Mouse (Mus musculus): ENCODE measurements around the gene Cfap43. TPM values are rescaled to one million over a fixed set of nuclear protein-coding genes. Genes with fewer than 3 reads are reported as not detected.

The Cfap43 gene
- polyA plus RNA-seq, 1 experiment from 2014 or later, result 0.10 TPM

DNA sequence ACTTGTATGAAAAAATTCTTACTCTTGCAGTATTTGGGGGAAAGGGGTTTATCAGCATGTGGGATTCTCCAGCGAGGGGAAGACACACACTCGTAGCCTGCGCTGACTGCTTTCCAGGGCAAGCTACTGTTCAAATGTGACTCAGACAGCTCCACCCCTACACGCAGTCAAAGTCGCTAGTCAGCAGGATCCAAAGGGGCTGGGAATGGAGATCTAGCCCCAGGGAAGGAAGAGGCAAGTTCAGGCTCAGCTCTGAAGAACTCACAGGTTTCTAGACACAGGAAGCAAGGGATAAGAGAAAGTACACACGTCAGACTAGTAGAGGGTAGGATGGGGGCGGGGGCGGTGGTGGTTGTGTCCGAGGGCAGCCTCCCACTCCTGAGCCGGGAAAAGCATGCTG, 18.5 kb downstream of the Cfap43 start:
- peaks cover 66% of the 10 kb centered on the region for H3K4me1 ChIP-seq (replicated peaks)
- no peaks in the 10 kb centered on the region for H3K27me3 ChIP-seq (replicated peaks)
- no peak overlapping the region for H3K4me3 ChIP-seq
- ATAC-seq (ENCODE audit: insufficient number of reproducible peaks, low FRiP score), result no peak
- H3K4me2 ChIP-seq, result no peak overlapping the region
- no peak overlapping the region for H3K27ac ChIP-seq (ENCODE audit: poor library complexity, severe bottlenecking)
- H3K9me3 ChIP-seq (replicated peaks), result no peaks in the 10 kb centered on the region
- WGBS, result 76% methylated on average over 10 of the region's 10 CpGs
- H3K36me3 ChIP-seq, result peaks cover 37% of the 10 kb centered on the region
- no peak overlapping the region for H3K9ac ChIP-seq

DNA sequence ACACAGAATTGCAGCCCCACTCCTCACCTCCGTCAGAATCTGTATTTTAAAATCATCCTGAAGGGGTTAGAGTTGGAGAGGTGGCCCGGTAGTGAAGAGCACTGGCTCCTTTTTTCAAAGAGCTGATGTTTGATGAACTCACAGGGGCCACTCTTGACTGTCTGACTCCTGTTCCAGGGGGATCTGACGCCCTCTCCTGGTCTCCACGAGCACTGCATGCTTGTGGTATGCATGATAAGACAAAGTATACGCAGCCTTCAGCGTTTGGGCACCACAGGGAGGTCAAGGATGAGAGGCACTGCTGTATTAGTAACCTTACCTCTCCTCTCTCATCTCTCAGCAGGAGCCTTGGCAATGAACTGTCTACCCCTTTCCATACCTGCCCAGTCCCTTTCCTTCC, 19.1 kb downstream of the Cfap43 start:
- H3K27ac ChIP-seq (ENCODE audit: poor library complexity, severe bottlenecking), result no peak overlapping the region
- no peak overlapping the region for H3K4me2 ChIP-seq
- no peak overlapping the region for H3K4me3 ChIP-seq
- no peak for ATAC-seq (ENCODE audit: insufficient number of reproducible peaks, low FRiP score)
- H3K9me3 ChIP-seq (replicated peaks), result no peaks in the 10 kb centered on the region
- H3K27me3 ChIP-seq (replicated peaks), result no peaks in the 10 kb centered on the region
- H3K9ac ChIP-seq, result no peak overlapping the region
- WGBS, result 65% methylated on average over 6 of the region's 6 CpGs
- H3K36me3 ChIP-seq, result peaks cover 43% of the 10 kb centered on the region
- peaks cover 61% of the 10 kb centered on the region for H3K4me1 ChIP-seq (replicated peaks)

DNA sequence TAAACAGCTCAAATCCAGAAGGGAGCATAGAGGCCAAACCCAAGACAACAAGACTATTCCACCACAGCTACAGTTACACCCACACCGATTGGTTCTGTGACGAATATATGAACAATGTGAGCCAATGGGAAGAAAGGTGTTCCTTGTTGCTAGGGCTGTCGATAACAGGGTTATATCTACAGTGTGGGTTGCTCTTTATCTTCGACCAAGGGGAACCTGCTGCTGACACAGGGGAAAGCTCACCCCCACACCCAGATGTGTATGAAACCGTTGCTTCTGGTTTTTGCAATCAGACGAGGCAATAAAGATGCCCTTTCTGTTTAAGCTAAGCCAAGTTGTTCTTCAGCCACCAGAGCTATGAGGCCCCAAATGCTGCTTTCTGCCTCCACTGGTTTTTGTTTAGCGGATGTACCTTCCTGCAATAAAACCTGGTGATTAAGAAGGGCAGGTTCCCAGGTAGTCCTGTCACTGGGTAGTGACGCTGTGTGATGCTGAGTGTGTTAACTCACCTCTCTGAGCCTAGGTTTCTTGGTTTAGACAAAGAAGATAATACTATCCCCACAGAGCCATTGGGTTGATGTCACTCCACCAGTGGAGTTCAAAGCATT, 20.5 kb downstream of the Cfap43 start:
- H3K4me2 ChIP-seq, result no peak overlapping the region
- H3K4me3 ChIP-seq, result no peak overlapping the region
- H3K9ac ChIP-seq, result no peak overlapping the region
- no peaks in the 10 kb centered on the region for H3K9me3 ChIP-seq (replicated peaks)
- H3K4me1 ChIP-seq (replicated peaks), result peaks cover 50% of the 10 kb centered on the region
- no peak overlapping the region for H3K27ac ChIP-seq (ENCODE audit: poor library complexity, severe bottlenecking)
- H3K36me3 ChIP-seq, result peaks cover 57% of the 10 kb centered on the region
- 69% methylated on average over 8 of the region's 8 CpGs for WGBS
- no peak for ATAC-seq (ENCODE audit: insufficient number of reproducible peaks, low FRiP score)
- no peaks in the 10 kb centered on the region for H3K27me3 ChIP-seq (replicated peaks)

DNA sequence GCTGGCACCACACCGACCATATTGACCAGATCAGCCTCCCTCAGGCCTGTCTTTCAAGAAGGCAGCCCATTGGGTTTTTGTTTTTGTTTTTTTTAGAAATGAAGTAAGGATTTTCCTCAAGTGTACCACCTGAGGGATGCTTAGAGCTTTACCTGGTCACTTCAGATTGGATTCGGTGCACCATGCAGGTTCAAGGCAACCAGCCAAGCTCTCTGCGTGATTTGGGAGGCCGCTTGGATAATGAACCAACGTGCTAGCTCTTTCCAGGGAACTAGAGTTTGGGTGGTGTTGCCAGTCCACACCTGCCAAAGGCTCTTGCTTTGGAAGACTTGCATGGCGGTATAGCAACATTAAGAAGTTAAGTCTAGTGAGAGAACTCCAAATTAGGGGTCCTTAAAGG, 26.0 kb downstream of the Cfap43 start:
- Histone ChIP-seq H3K9me3 (replicated peaks) (no peaks in the 10 kb centered on the region), H3K27ac (ENCODE audit: poor library complexity, severe bottlenecking) (no peak overlapping the region), H3K4me2 (no peak overlapping the region), H3K36me3 (peaks cover 55% of the 10 kb centered on the region), H3K4me3 (no peak overlapping the region), H3K27me3 (replicated peaks) (no peaks in the 10 kb centered on the region), H3K9ac (no peak overlapping the region), H3K4me1 (replicated peaks) (peaks cover 33% of the 10 kb centered on the region)
- no peak for ATAC-seq (ENCODE audit: insufficient number of reproducible peaks, low FRiP score)
- WGBS, result 90% methylated on average over 6 of the region's 6 CpGs

DNA sequence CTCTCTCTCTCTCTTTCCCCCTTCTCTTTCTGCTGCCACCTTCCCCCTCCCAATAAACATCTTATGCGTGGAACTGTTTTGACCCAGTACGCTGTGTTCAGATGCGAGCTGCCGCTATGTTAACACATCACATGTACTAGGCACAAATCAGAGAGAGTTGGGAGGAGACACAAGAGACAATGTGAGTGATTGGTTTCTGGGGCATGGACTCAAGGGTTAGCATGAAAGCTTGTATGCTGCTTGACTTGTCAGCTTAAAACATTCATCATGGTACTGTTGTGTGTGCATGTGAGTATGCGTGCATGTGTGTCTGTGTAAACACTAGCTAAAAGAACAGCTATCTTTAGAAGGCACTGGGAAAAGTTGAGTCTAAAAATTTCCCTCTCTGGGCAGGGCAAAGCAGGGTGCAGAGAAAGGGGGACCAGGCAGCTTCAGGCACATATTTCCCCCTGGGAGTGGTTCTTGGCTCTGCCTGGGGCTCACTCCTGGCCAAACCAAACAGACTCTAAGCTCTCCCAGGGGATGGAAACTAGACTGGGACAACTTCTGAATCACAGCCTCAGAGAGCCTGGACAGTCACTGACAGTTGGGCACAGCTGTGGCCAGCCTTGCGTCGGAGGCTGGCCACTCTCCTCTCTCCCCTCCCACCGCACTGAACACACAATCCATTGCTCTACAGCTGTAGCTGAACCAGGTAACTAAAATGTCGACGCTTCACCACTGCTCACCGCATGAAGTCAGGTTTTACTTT, 27.4 kb downstream of the Cfap43 start:
- Histone ChIP-seq H3K4me3 (no peak overlapping the region), H3K36me3 (peaks cover 41% of the 10 kb centered on the region), H3K4me1 (replicated peaks) (peaks cover 30% of the 10 kb centered on the region), H3K27ac (ENCODE audit: poor library complexity, severe bottlenecking) (no peak overlapping the region), H3K9ac (no peak overlapping the region), H3K9me3 (replicated peaks) (no peaks in the 10 kb centered on the region), H3K4me2 (no peak overlapping the region), H3K27me3 (replicated peaks) (no peaks in the 10 kb centered on the region)
- 68% methylated on average over 11 of the region's 11 CpGs for WGBS
- 0 out of 2 replicates have a peak, but pooled peaks have one; percentile 22 for ATAC-seq (ENCODE audit: insufficient number of reproducible peaks, low FRiP score)

DNA sequence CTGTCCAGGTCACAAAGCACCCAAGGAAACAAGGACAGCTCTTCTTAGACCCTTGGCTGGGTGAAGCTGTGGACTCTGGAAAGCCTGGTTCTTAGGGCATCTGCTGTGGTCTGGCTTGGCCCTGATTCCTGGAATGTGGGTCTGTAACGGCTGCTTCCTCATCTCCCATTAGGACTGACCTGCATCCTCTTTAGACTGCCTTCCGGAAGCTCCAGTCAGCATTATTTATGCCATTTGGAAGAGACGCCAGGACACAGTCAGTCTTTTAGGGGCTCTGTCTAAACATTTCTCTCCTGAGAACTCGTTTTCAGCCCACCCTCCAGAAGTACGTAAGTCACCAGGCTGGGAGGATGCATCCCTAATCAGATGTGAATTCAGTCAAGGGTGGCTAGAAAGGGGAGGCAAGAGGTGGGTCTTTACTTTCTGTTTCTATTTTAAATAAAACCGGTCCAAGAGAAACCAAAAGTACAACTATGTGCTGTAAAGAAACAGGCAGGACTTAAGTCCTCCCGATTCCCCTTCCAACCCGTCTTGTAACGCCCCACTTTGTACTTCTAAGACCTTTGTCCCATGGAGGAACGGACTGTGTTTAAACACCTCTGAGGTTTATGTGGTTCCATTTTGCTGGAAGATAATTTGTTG, 28.5 kb downstream of the Cfap43 start:
- H3K4me3 ChIP-seq, result no peak overlapping the region
- peaks cover 30% of the 10 kb centered on the region for H3K36me3 ChIP-seq
- 67% methylated on average over 10 of the region's 10 CpGs for WGBS
- H3K27ac ChIP-seq (ENCODE audit: poor library complexity, severe bottlenecking), result no peak overlapping the region
- peaks cover 42% of the 10 kb centered on the region for H3K4me1 ChIP-seq (replicated peaks)
- H3K9ac ChIP-seq, result no peak overlapping the region
- no peak for ATAC-seq (ENCODE audit: insufficient number of reproducible peaks, low FRiP score)
- no peaks in the 10 kb centered on the region for H3K9me3 ChIP-seq (replicated peaks)
- no peaks in the 10 kb centered on the region for H3K27me3 ChIP-seq (replicated peaks)
- no peak overlapping the region for H3K4me2 ChIP-seq

DNA sequence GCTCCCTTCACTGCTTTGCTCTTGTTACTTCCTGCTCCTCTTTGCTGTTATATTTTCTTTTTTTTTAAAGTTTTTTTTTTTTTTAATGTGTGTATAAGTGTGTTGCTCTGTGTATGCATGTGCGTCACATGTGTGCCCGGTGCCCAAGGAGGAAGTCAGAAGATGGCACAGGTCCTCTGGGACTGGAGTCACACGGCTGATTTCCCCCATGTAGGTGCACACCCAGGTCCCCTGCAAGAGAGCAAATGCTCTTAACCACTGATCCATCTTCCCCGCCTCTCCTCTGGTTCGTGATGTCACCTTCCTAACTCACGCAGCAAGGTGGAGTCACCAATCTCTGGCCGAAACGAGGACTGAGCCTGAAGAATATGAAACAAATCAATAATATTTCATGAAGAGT, 31.1 kb downstream of the Cfap43 start:
- H3K4me1 ChIP-seq (replicated peaks), result peaks cover 66% of the 10 kb centered on the region
- no peak overlapping the region for H3K27ac ChIP-seq (ENCODE audit: poor library complexity, severe bottlenecking)
- no peaks in the 10 kb centered on the region for H3K27me3 ChIP-seq (replicated peaks)
- no peak overlapping the region for H3K9ac ChIP-seq
- peaks cover 4% of the 10 kb centered on the region for H3K36me3 ChIP-seq
- no peak overlapping the region for H3K4me3 ChIP-seq
- 92% methylated on average over 8 of the region's 8 CpGs for WGBS
- ATAC-seq (ENCODE audit: insufficient number of reproducible peaks, low FRiP score), result no peak
- no peaks in the 10 kb centered on the region for H3K9me3 ChIP-seq (replicated peaks)
- H3K4me2 ChIP-seq, result no peak overlapping the region

DNA sequence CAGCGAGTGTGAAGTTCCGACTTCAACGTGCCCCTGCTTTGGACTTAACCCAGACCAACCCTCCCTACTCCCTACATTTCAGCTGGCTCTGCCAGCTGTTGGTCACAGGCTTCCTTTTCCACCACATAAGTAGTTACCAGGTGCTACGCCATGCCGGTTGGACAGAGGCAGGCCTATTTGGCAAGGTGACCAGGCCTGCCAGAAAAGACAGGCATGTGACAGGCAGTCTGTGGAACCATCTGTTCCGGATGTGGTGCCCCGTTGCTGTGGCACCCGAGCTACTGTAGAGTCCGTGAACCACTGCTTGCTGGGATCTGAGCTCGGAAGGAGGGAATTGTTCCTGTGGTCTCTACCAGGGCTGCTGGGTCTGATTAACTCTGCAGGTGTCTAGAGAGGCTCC, 31.7 kb downstream of the Cfap43 start:
- WGBS, result 88% methylated on average over 10 of the region's 10 CpGs
- H3K27ac ChIP-seq (ENCODE audit: poor library complexity, severe bottlenecking), result no peak overlapping the region
- no peaks in the 10 kb centered on the region for H3K9me3 ChIP-seq (replicated peaks)
- no peak for ATAC-seq (ENCODE audit: insufficient number of reproducible peaks, low FRiP score)
- no peak overlapping the region for H3K4me2 ChIP-seq
- no peak overlapping the region for H3K9ac ChIP-seq
- peaks cover 64% of the 10 kb centered on the region for H3K4me1 ChIP-seq (replicated peaks)
- no peaks in the 10 kb centered on the region for H3K27me3 ChIP-seq (replicated peaks)
- no peak overlapping the region for H3K4me3 ChIP-seq
- no peaks in the 10 kb centered on the region for H3K36me3 ChIP-seq

DNA sequence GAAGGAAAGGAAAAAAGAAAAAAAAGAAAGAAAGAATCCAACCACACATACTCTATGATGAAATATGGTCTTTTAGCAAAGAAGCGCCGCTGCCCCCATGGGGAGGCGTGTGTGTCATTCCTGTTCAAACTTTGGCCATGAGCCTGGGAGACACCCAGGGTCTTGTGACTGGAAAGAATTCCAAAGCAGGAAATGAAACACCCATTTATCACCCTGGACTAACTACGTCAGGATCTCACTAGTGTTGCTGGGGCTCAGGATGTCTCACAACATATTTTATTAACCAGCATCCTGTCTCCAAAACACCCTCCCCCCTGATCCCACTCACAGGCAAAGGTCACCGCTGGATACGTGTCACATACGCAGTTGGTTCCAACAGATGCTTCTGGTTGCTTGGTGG, 32.5 kb downstream of the Cfap43 start:
- 57% methylated on average over 7 of the region's 7 CpGs for WGBS
- no peak for ATAC-seq (ENCODE audit: insufficient number of reproducible peaks, low FRiP score)
- Histone ChIP-seq H3K27me3 (replicated peaks) (no peaks in the 10 kb centered on the region), H3K36me3 (no peaks in the 10 kb centered on the region), H3K9me3 (replicated peaks) (no peaks in the 10 kb centered on the region), H3K9ac (no peak overlapping the region), H3K4me3 (no peak overlapping the region), H3K4me2 (no peak overlapping the region), H3K27ac (ENCODE audit: poor library complexity, severe bottlenecking) (no peak overlapping the region), H3K4me1 (replicated peaks) (peaks cover 56% of the 10 kb centered on the region)

DNA sequence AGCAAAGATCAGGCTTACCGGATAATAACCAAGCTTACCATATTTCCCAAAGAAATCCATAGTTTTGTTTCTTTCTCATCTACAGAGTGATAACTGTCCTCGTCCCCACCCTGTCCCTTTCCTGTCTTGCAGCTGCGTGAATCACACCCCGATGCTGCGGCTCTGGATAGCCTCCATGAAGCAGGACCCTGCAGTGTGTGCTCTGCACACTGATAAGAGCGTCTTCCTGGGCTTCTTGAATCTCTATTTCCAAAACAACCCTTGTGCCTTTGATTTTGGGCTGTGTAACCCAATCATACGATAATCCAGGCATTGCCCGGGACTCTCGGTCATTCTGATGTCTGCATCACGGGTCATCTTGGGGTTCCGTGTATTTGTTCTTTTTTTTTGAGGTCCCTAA, 33.2 kb downstream of the Cfap43 start:
- Histone ChIP-seq H3K9me3 (replicated peaks) (no peaks in the 10 kb centered on the region), H3K36me3 (no peaks in the 10 kb centered on the region), H3K4me1 (replicated peaks) (peaks cover 50% of the 10 kb centered on the region), H3K27ac (ENCODE audit: poor library complexity, severe bottlenecking) (peak overlapping the region; percentile 49), H3K9ac (no peak overlapping the region), H3K27me3 (replicated peaks) (no peaks in the 10 kb centered on the region), H3K4me3 (no peak overlapping the region), H3K4me2 (no peak overlapping the region)
- no peak for ATAC-seq (ENCODE audit: insufficient number of reproducible peaks, low FRiP score)
- 42% methylated on average over 11 of the region's 11 CpGs for WGBS

DNA sequence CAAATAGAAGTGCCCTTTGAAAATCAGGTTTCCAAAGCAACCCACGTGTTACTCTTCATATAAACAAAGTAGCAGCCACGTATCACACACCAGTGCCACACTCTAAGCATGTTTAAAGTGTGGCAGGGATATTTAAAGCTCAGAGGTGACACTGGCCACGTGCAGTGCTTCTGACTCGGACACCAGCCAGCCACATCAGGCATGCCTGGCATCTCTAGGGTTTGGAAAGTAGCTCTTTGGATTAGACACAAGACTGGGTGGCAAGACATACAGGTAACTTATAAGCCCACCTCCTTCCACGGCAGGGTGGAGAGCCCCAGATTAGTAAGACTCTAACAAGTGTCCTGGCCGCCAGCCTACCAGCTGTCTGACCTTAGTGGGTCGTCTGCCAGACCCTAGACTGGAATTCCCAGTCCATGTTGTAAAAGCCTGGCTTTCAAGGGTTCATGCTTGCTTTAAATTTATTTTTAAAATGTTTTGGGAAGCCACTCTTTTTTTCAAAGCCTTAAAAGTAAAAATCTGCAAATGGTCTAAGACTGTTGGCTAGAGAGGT, 33.8 kb downstream of the Cfap43 start:
- Histone ChIP-seq H3K4me1 (replicated peaks) (peaks cover 45% of the 10 kb centered on the region), H3K27ac (ENCODE audit: poor library complexity, severe bottlenecking) (peak overlapping the region; percentile 49; the same call in 1 of the 2 replicates), H3K27me3 (replicated peaks) (no peaks in the 10 kb centered on the region), H3K4me2 (peak overlapping the region; percentile 3; the same call in 1 of the 2 replicates), H3K9ac (no peak overlapping the region), H3K36me3 (no peaks in the 10 kb centered on the region), H3K4me3 (no peak overlapping the region), H3K9me3 (replicated peaks) (no peaks in the 10 kb centered on the region)
- WGBS, result 31% methylated on average over 7 of the region's 7 CpGs
- ATAC-seq (ENCODE audit: insufficient number of reproducible peaks, low FRiP score), result no peak

All from heart, embryonic 12.5 days (tissue).